Mouse (Mus musculus) spleen, postnatal 4 days (tissue): ENCODE data around the gene AI837181.

Experiments used
- DNase-seq, 2 experiments: peaks; one replicate each; pipeline ENCODE4 v3.0.0; 2022; ENCODE audit warnings: low spot score in 2 of 2

AI837181 gene

DNA sequence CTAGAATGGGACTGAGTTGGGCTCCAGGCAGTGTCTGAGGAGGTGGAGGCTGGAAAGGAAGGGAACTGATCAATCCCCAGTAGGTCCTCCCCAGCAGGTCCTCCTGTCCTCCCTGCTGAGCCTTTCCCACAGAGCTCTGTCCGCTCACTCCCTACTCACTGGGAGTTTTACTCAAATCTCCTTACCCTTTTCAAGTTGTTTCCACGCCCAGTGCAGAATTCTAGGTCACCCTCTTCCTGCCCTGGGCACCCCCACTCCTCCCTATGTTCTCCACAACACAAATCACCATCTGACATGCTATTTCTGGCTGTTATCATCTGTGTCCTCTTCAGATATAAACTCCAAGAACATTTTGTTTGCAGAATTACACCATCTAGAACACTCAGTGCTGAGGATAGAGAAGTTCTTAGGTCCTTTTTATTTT, 10.4 kb upstream of the AI837181 start:
- no peak for DNase-seq

DNA sequence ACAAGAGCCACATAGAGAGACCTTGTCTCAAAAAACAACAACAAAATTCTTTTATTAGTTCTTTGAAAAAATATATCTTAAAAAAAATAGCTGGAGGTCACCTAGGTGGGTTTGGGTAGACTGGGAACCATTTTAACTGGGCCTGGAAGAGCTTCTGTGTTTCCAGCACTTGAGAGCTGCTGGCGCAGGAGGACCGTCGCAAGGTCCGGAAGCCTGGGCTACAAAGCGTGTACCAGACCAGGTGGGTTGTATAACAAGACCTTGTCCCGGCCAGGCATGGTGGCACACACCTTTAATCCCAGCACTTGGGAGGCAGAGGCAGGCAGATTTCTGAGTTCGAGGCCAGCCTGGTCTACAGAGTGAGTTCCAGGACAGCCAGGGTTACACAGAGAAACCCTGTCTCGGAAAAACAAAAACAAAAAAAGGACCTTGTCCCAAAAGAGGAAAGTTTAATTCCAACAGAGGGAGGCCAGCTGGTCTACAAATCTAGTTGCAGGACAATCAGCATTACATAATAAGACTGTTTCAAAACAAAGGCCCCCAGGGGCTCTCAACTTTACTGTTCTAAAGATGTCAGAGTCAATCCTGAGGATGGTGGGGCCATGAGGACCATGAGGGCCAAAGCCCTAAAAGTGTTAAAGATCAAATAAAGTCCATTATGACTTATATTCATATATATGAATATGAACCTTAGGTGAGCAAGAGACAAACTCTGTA, 6.0 kb upstream of the AI837181 start:
- no peak for DNase-seq

DNA sequence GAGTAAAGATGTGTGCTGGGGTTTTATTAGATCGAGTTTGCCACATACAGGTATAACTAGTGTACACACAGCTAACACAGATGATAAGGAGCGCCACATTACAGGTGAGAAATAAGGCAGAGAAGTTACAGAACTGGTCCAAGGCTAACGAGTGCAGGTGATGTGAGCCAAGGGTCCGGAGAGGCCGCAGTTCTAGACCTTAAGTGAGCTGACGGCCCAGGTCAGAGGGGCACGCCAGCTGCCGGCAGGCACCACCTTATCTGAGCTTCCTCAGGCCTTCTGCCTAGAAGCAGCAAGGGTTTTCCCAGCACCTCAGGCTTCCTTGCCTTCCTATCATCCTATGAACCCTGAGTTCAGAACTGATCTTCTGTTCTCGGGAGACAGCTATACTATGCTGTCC, 5.3 kb upstream of the AI837181 start:
- DNase-seq: no peak

DNA sequence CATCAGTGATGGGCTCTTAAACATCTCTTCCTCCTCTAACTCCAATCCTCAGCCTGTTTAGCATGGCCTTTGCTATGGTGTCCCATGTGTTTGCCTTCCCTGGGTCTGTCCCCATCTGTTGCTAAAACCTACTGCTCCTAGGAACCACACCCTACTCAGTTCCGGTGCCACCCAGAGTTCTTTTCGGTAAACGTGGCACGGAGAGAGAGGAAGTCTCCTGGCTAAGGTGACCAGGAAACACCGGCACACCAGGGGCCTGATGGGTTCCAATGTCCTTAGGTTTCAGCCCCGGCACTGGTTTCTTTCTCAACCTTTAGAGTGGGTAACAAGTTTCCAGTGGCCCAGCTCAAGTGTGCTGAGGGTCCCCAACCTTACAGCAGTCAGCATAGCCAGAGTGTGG, 4.4 kb upstream of the AI837181 start:
- DNase-seq: no peak

DNA sequence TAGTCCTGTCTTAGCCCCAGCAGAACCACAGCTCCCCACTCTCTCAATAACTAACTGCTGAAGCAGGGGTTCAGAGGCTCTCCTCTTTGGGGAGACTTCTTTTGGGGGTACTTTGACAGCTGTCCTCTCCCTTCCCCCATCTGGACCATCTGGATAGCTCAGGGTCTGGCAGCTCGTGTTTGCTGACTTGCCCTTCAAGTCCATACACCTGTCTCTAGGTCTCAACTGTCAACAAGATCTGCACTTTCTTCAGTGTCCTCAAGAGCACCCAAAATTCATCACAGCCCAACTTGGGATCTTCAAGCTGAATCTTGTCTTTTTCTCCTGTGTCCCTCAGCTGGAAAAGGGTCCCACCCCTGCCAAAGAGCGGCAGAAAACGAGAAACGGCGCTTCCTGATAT, 3.2 kb upstream of the AI837181 start:
- no peak for DNase-seq

DNA sequence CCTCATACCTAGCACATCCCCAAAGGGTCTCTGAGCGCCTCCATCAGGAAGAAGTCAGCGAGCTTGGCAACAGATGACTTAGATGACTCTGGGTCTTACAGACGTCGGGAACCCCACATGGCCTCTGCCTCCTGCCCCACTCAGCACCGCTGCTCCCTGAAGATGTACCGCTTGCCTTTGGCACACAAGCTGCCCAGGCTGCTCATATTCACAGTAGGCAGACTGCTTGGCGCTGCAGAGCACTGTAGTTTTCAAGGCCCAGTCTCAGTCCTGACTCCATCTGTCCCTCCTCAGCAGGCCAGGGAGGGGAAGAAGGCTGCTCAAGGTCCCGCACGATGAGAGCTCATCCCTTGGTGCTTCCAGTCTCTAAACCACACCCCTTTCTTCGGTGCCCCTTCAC, 2.7 kb upstream of the AI837181 start:
- no peak for DNase-seq

DNA sequence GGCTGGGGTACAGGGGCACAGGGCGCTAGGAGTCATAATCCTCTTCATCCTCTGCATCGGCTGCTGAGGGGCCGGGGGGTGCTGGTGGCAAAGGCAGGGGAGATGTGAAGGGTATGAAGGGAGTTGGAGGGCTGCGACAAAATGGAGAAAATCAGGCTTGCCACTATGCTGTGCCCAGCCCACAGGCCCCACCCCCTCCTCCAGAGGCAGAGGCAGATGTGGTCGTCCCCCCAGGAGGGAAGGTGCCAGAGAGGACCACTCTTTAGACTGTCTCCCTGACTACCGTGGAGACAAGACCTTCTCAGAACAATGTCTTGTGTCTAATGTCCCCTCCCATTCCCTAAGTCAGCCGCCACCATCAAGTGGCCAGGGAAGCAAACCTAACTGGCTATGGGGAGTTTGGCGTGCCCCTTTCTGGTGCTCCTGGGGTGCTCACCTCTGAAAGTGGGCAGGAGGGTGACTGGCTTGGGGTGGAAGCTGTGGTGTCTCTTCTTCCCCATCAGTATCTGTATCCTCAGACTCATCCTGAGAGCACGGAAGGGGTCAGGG, 2.0 kb upstream of the AI837181 start:
- no peak for DNase-seq

DNA sequence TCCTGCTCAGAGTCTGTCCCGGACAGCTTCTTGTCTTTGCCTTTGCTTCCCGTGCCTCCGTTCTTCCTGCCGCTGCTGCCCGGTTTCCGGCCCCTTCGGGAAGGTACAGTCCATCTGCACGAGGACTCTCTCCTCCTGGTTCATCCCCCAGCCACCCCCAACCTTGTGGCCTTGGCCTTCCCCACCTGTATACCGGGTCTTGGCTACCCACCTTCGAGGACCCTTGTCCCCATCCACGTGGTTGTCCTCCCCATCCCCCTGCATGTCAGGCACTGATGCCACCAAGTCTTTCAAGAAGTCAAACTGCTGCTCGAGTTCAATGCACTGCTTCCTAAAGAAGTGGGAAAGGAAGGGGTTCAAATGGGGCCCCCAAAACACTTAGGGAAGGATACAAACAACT, 1.4 kb upstream of the AI837181 start:
- peak in 1 of 2 experiments; percentile 65 for DNase-seq

DNA sequence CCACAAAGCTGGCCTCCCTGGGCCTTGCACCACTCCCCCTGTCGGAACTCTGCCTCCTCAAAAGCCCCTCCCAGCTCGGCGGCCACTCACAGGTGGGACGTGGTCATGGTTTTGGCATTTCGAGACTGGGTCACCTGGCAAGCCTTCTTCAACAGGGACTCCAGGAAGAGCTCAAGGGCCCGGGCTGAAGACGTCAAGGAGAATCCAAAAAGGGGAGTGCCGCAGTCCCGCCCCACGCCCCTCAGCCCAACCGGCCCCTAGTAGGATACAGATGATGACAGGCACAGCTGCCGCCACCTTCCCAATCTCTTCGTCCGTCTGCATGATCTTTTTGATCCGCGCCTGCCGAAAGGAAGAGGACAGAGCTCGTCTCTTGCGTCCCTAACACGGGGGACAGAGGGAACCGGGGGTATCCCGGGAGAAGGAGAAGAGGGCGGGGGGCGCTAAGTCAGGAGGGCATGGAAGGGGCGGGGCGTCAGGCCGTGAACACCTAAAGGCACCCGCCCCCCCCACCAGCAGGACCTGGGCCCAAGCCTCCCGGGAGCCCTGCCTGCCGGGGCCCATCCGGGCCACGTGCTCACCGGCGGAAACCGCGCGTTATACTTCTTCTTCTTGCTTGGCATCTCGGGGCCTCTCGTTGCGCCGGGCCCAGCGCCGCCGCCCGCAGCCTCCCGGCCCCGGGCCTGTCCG, 707 bp upstream of the AI837181 start:
- DNase-seq: peak; percentile 67 to 86

DNA sequence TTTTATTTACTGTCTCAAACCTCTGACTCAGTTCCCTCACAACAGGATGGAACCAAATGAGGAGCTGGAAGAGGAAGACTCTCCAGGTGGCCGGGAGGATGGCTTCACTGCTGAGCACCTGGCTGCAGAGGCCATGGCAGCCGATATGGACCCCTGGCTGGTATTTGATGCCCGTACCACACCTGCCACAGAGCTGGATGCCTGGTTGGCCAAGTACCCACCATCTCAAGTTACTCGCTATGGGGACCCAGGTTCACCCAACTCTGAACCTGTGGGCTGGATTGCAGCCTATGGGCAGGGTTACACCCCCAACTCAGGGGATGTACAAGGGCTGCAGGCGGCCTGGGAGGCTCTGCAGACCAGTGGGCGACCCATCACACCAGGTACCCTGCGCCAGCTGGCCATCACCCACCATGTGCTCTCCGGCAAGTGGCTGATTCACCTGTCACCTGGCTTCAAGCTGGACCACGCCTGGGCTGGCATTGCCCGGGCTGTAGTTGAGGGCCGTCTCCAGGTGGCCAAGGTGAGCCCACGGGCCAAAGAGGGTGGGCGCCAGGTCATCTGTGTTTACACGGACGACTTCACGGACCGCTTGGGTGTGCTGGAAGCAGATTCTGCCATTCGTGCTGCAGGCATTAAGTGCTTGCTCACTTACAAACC, 1.1 kb downstream of the AI837181 start:
- no peak for DNase-seq

DNA sequence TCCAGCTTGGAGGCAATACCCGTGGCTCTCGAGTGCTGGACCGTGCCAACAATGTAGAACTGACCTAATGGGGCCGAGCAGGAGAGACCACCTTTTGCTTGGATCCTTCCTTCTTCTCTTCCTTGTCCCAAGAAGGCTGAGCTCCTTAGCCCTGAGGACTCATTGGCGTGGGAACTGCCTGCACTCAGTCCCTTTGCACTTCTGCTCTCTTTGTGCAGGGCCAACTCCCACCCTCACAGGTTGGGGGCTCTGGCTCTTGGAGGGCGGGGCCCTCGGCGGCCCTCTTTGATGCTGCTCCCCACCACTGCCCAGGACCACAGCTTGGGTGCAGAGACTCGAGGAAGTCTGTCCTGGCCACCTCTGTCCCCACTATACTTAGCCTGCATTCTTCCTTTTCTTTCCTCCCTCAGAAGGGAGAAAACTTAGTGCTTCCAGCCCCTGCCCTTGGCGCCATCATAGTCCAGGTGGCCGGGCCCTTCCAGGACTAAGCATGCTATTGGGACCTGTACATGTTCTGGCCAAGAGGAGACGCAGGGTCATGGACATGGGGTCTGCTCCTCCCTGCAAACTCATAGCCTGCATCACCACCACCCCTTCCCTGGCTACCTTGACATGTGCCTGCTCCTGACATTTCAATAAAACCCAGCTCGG, 1.8 kb downstream of the AI837181 start:
- no peak for DNase-seq

DNA sequence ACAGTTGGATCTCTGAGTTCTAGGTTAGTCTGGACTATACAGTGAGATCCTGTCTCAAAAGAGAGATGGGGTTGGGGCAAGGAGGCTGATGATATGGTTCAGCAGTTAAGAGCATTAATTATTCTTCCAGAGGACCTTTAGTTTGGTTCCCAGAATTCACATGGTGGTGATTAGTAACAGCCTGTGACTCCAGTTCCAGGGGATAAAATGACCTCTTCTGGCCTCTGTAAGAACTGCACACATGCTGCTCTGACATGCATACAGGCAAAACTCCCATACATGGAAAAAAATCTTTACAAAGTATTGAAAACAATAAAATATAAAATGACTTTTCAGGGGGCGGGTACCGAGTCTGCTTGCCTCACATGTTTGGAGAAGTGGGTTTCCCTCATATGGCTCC, 3.1 kb downstream of the AI837181 start:
- DNase-seq: no peak

DNA sequence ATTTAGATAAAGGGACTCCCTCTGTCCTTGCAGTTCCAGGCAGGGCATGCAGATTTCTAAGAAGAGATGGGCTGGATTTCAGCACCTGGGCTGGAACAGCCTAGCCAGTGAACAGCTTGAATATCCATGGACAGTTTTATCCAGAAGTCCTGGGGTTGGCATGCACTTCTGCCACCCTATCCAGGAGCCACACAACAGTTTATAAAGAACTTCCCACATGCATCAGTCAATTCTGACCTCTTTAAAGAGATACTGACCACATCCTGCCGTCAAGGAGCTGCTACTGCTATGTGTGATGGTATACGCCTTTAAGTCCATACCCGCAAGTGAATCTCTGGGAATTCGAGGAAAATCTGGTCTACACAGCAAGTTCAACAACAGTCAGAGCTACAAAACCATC, 4.3 kb downstream of the AI837181 start:
- DNase-seq: no peak

DNA sequence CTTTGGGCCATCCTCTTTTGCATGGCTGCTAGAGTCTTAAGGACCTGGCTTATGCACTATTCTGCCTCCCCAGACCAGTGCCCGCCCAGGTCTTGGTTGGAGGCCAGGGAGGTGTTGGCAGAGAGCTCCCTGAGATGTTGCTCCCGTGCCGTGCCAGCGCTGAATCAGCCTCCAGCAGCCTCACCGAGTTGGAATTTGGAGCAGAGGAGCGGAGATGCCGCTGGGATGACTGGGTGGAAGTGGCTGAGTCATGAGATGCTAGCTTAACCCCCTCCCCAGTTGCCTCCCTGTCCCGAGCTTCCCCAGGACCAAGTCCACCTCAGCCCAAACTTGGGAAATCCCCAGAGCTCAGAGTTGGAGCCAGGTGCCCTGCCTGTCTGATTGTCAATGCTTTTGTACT, 4.9 kb downstream of the AI837181 start:
- DNase-seq: no peak

DNA sequence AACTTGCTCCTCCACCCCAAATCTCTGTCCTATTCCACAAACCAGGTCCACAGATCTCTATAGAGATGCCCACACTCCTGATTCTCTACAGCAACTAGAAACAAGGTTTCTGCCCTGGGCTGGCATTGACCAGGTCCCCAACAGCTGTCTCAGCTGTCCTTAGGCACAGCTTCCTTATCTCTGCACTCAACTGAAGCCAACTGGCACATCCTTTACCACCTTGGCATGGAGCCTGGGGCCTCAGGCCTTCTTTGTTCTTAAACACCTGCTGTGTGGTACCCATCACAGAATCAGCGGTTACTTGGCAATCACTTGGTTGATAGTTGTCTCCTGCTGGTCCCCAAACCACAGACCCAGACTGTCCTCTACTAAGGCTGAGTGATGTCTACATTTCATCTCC, 5.5 kb downstream of the AI837181 start:
- no peak for DNase-seq

DNA sequence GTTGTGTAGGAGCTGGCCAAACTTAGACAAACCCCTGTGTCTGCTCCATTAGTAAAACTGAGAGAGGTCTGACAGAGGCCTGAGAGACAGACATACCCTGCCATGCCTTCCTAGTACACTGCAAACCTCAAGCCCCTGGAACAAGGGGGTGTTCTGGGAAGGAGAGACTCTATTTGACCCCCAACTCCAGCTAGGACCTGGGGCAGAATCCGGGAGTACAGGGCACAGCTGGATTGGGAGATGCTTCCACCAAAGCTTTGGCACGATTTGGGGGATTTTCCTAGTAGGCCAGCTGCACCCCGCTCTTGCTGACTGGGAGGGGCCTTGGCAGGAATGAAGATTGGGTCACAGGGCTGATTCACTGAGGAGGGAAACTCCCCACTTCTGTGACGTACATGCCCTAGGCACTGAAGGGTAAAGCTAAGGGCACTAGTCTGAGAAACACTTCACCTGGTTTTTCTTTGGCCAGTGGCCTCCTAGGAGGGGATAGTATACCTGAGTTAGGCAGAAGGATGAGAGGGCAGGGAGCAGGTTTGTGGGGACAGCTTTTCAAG, 7.0 kb downstream of the AI837181 start:
- DNase-seq: no peak

DNA sequence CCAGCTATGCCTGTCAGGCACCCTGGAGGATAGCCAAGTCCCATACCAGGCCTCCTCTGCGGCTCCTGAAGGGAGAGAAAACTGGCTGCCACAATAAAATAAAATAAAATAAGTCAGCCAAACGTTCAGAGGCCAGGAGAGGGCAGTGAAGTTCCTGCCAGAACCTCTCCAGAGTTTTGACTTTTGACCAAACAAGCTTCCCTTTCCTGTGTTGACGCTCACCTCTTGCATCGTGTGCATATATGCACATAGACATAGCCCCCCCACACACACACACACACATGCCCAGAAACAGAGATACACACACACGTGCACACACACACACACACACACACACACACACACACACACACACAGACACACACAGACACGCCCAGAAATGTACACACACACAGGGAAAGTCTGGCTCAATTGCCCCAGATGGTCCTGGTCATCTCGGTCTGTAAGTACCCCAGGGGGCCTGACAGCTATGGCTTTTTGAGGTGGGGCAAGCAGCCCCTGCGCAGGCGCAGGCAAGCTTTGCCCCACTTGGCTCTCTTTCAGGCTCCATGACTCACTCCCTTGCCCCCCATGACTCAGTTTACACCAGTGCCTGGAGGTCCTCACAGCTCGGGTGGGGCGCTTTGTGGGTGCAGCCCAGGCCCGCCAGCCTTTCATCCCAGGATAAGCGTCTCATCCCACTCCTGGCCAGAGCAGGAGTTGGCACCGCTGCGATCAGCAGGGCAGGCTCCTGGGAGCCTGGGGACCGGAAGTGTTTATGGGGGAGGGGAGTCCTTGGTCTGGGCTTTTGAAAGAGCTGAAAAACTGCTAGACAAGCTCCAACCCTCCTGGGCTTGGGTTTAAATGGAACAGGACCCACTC, 8.3 kb downstream of the AI837181 start:
- peak in 1 of 2 experiments; percentile 70 for DNase-seq

DNA sequence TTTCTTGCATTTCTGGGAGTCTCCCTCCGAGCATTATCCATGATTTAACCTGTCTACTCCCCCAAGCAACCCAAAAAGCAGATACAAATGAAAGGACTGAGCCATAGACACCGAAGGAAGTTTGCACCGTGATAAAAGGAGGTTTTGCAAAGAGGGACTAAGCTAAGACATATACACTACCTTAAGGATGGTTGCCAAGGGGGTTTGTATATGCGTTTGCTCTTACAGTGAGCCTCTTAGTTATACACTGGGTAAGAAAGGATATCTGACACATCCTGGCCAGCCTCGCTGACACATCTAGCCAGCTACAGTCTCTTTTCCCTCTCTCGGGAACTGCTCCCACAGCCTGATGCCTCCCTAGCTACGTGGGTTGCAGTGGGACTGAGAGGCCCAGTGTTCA, 9.0 kb downstream of the AI837181 start:
- no peak for DNase-seq

DNA sequence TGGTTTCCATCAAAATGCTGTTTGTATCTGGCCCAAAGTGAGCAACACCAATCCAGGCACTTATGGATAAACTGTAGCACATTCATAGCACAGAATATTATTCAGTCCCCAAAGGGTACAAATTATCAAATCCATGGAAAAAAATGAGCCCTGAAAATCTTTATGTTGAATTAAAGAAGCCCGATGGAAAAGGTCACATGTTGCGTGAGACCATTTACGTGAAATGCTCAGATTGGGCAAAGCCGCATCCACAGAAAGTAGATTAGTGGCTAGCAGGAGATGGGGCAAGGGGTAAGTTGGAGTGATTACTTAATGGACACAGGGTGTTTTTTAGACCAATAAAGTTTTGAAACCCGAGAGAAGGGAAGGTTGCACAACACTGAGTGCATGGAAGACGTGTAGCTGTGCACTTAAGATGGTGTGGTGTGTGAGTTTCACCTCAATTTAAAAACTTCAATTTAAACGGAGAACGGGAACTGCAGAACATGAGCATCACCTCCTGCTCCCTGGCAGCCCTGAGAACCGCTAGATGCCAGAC, 19.5 kb downstream of the AI837181 start:
- no peak for DNase-seq

DNA sequence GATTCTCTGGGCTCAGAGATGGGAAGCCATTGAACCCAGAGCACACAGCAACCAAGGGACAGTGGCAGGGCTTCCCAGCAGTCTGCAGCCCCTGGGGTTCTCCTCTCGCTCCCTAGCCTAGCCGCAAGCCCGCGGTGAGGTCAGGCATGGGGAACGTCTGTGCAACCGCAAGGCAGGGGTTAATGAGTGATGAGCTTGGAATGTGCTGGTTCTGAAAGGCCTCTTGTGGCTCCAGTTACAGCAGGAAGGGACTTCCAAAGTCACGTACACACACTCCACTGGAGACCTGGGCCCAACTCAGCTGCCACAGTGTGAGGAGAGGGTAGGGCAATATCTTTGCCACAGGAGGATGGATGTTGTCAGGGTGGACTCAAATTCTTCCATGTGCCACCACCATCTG, 20.0 kb downstream of the AI837181 start:
- no peak for DNase-seq

DNA sequence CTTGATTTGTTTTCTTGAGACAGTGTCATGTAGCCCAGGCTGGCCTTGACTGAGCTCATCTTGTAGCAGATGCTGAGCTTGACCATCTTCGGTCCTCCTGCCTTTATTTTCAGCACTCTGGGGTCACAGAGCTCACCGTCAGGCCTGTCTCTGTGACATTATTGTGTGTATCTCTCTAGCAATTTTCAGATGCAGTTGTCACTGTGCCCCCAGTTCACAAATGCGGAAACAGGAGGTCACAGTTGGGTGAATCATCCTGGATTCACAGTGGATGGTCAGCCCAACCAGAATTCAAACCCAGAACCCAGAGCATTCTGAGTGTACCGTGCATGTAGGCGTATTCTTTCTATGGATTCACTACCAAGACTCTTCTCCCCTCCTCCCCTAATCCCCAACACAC, 20.8 kb downstream of the AI837181 start:
- no peak for DNase-seq
